Mouse (Mus musculus) lung, adult 2 months (tissue): Measurements from ENCODE around the gene Gramd1b.

ENCODE experiments used
- CTCF ChIP-seq: fragments of 200-500 bp; IDR thresholded peaks from 2 replicates; pipeline ENCODE4 v1.5.1; 2011; ENCODE audit warnings: mild to moderate bottlenecking, low read length, control low read depth; ENCODE audit not compliant: insufficient read depth
- POLR2A ChIP-seq: fragments of 200-500 bp; IDR thresholded peaks from 2 replicates; pipeline ENCODE4 v1.6.1; 2011; ENCODE audit warnings: low read depth, mild to moderate bottlenecking, control low read depth, low read length, borderline replicate concordance; ENCODE audit errors: extremely low read depth

DNA sequence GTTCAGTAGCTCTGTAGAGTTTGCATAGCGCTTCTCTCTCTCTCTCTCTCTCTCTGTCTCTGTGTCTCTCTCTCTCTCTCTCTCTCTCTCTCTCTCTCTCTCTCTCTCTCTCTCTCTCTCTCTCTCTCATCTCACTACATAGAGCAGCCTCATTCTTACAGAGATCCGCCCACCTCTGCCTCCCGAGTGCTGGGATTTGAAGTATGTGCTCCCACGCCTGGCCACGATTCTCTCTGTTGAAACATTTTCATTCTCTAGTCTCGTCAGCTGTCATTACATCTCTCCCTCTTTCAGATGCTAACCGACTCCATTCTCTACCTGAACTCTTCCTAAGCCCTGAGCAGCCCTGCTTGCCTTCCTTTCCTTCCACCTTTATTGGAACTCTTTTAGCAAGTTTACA, 9.0 kb downstream of the Gramd1b start:
- TF ChIP-seq CTCF (no peak), POLR2A (no peak)
